In genomic region chr7:124708771-124709485, GRCm38 (mm10) we compare ENCODE assay signal across 9 mouse cellular contexts.
A peak's percentile ranks its signal among the peaks of the same experiment; 100 is the strongest.
DNase-seq lines count a peak whose midpoint lies in the region; ATAC-seq and TF ChIP-seq lines count a peak whose summit lies in the region.
"Had no signal": no experiment of that assay in that cellular context is flagged by ENCODE, and none has a peak within 500 bp of the region (broad histone marks: within the 10 kb centered on the region; RNA-seq: fewer than 3 reads in every experiment).

No protein-coding gene starts in this region.

- H3K27me3 ChIP-seq in embryonic facial prominence, embryonic 14.5 days (replicated peaks; ENCODE audit: control insufficient read depth, insufficient read depth, low read length), result no peaks in the 10 kb centered on the region
- H3K27me3 ChIP-seq in embryonic facial prominence, embryonic 10.5 days (replicated peaks; ENCODE audit: low read depth, poor library complexity, severe bottlenecking), result no peaks in the 10 kb centered on the region
- no peaks in the 10 kb centered on the region for H3K27me3 ChIP-seq in limb, embryonic 14.5 days (ENCODE audit: control insufficient read depth, insufficient read depth, low read length)

- H3K4me3 ChIP-seq in embryonic facial prominence, embryonic 14.5 days (ENCODE audit: low read depth, low read length), result no peak overlapping the region
- no peak overlapping the region for H3K4me3 ChIP-seq in embryonic facial prominence, embryonic 10.5 days
- no peak overlapping the region for H3K4me3 ChIP-seq in limb, embryonic 14.5 days (replicated peaks; ENCODE audit: low read length)

- TF ChIP-seq POLR2A in limb, embryonic 14.5 days (IDR thresholded peaks at IDR 0.05; ENCODE audit: borderline replicate concordance, extremely low read depth, insufficient read depth, insufficient read length), result no peak

- peak; percentile 28 for DNase-seq in embryonic facial prominence, embryonic 14.5 days (ENCODE audit: low spot score)
- DNase-seq in embryonic facial prominence, embryonic 10.5 days (ENCODE audit: low spot score), result no peak
- peak; percentile 13 to 27 for DNase-seq in urinary bladder, postnatal 36 days (ENCODE audit: low spot score in 2 of 2)
- DNase-seq in urinary bladder, postnatal 4 days (ENCODE audit: low spot score in 2 of 2), result no peak
- DNase-seq in heart, postnatal 25 days (ENCODE audit: low spot score), result peak; percentile 10
- DNase-seq in limb, embryonic 14.5 days (ENCODE audit: low spot score), result peak; percentile 74
- no peak for DNase-seq in lung, postnatal 10 days
- DNase-seq in spleen, postnatal 4 days (ENCODE audit: low spot score in 2 of 2), result no peak

- no peak overlapping the region for H3K9ac ChIP-seq in embryonic facial prominence, embryonic 14.5 days (ENCODE audit: low read depth, low read length)
- H3K9ac ChIP-seq in limb, embryonic 14.5 days (ENCODE audit: low read depth, low read length, severe bottlenecking), result no peak overlapping the region
- H3K9ac ChIP-seq: liver, embryonic 14.5 days had no signal

- H3K4me2 ChIP-seq in embryonic facial prominence, embryonic 14.5 days (ENCODE audit: low read depth, low read length), result no peak overlapping the region
- no peak overlapping the region for H3K4me2 ChIP-seq in limb, embryonic 14.5 days (replicated peaks; ENCODE audit: low read depth, low read length, severe bottlenecking)

- no peaks in the 10 kb centered on the region for H3K4me1 ChIP-seq in embryonic facial prominence, embryonic 14.5 days (ENCODE audit: control insufficient read depth, insufficient read depth, low read length)
- no peaks in the 10 kb centered on the region for H3K4me1 ChIP-seq in embryonic facial prominence, embryonic 10.5 days
- peaks cover 12% of the 10 kb centered on the region; the same call in 1 of the 2 replicates for H3K4me1 ChIP-seq in limb, embryonic 14.5 days (ENCODE audit: control insufficient read depth, insufficient read depth, low read length)

- H3K36me3 ChIP-seq in embryonic facial prominence, embryonic 14.5 days (ENCODE audit: control insufficient read depth, insufficient read depth, low read length), result no peaks in the 10 kb centered on the region
- H3K36me3 ChIP-seq in embryonic facial prominence, embryonic 10.5 days (replicated peaks), result no peaks in the 10 kb centered on the region
- no peaks in the 10 kb centered on the region for H3K36me3 ChIP-seq in limb, embryonic 14.5 days (ENCODE audit: control insufficient read depth, insufficient read depth, low read length)

- intact Hi-C loops in heart, postnatal 25 days (cut with DNase I), result no loop called here

- H3K9me3 ChIP-seq in embryonic facial prominence, embryonic 14.5 days (ENCODE audit: control insufficient read depth, low read length), result no peaks in the 10 kb centered on the region
- no peaks in the 10 kb centered on the region for H3K9me3 ChIP-seq in embryonic facial prominence, embryonic 10.5 days
- no peaks in the 10 kb centered on the region for H3K9me3 ChIP-seq in limb, embryonic 14.5 days (ENCODE audit: control insufficient read depth, low read length)

- WGBS in embryonic facial prominence, embryonic 14.5 days, result 63% methylated on average over 11 of the region's 11 CpGs
- WGBS in embryonic facial prominence, embryonic 10.5 days, result 79% methylated on average over 11 of the region's 11 CpGs
- 22% methylated on average over 11 of the region's 11 CpGs for WGBS in limb, embryonic 14.5 days

- no peak for ATAC-seq in embryonic facial prominence, embryonic 14.5 days (ENCODE audit: low read depth)
- peak; percentile 55 for ATAC-seq in limb, embryonic 14.5 days (ENCODE audit: low FRiP score, low read depth)

- no peak overlapping the region for H3K27ac ChIP-seq in embryonic facial prominence, embryonic 14.5 days (replicated peaks; ENCODE audit: low read depth, low read length)
- no peak overlapping the region for H3K27ac ChIP-seq in embryonic facial prominence, embryonic 10.5 days (replicated peaks)
- H3K27ac ChIP-seq in limb, embryonic 14.5 days (replicated peaks; ENCODE audit: low read depth, low read length), result no peak overlapping the region
- H3K27ac ChIP-seq: liver, embryonic 14.5 days had no signal

Comparison
In these comparisons a context has a peak if more than half of its experiments do, and no peak if none do; other contexts are left out.
1. DNase-seq: peak in embryonic facial prominence, embryonic 14.5 days (single experiment), urinary bladder, postnatal 36 days (2 of 2), heart, postnatal 25 days (single experiment) and limb, embryonic 14.5 days (single experiment); none in embryonic facial prominence, embryonic 10.5 days (single experiment), urinary bladder, postnatal 4 days (0 of 2), lung, postnatal 10 days (single experiment) and spleen, postnatal 4 days (0 of 2).